Mouse (Mus musculus) lung, postnatal 0 days (tissue): ENCODE data around the gene Donson.
A peak's percentile ranks its signal among the peaks of the same experiment; 100 is the strongest.

Experiments used
- CTCF ChIP-seq: IDR thresholded peaks from 2 replicates; pipeline ENCODE4 v1.5.1; 2016; ENCODE audit warnings: antibody characterized with exemption, mild to moderate bottlenecking
- EP300 ChIP-seq: IDR thresholded peaks from 2 replicates; pipeline ENCODE4 v1.6.1; 2016; ENCODE audit warnings: antibody characterized with exemption, mild to moderate bottlenecking, control low read depth

GRCm38 (mm10) chr16:91724247-91724646, 35.7 kb upstream of the Donson start:
- no peak for TF ChIP-seq EP300
- TF ChIP-seq CTCF: peak; percentile 87
